Mouse (Mus musculus) MEL (cell line): ENCODE results near the gene Bzw2.

Source experiments
- EP300 ChIP-seq, 2 experiments: IDR thresholded peaks; 2 replicates each; pipeline ENCODE4 v1.6.1; 2011; ENCODE audit warnings: improper control_type of control experiment in 2 of 2, low read length in 2 of 2, low read depth in 1 of 2, mild to moderate bottlenecking in 1 of 2
- ETS1 ChIP-seq: IDR thresholded peaks from 2 replicates; pipeline ENCODE4 v1.6.1; 2012; ENCODE audit warnings: low read depth, mild to moderate bottlenecking, inconsistent platforms, low read length, improper control_type of control experiment, moderate library complexity
- SIN3A ChIP-seq: IDR thresholded peaks from 2 replicates; pipeline ENCODE4 v1.6.1; 2012; ENCODE audit warnings: low read length, improper control_type of control experiment, inconsistent platforms

GRCm38 (mm10) chr12:36189610-36190009 is 31.7 kb upstream of the Bzw2 start:
- no peak for TF ChIP-seq SIN3A
- TF ChIP-seq EP300 (IDR thresholded peaks at IDR 0.05; ENCODE audit: low read depth in 1 of 2, low read length in 2 of 2): no peak
- no peak for TF ChIP-seq ETS1
